Mouse (Mus musculus) ovary, postnatal 14 days (tissue): Measurements from ENCODE around the gene Inpp4b.
"Not testable (repeated sequence)": the region's sequence is repeated elsewhere in the genome, so short reads cannot be mapped to it uniquely, and the experiment has no call there.

Experiments
- DNase-seq: peaks from one replicate; pipeline ENCODE4 v3.0.0; 2022; ENCODE audit warnings: low spot score

The Inpp4b gene

DNA sequence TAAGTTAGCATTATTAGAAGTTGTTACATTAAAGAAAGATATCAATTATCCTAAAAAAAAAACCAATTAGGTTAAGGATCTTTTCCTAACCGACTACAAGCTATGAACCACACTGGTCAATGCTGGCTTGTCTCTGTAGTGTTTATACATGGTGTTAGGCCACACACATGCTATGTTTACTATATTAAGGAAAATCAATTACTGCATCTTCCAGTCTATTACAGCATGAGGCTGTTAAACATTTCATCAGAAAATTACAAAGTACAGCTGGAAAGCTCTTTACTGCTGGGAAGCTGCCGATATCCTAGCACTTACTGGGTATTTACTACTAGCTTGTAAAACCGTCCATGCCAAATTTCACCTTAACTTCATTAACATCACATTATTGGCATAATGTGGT, 653.9 kb downstream of the Inpp4b start:
- DNase-seq, result no peak

DNA sequence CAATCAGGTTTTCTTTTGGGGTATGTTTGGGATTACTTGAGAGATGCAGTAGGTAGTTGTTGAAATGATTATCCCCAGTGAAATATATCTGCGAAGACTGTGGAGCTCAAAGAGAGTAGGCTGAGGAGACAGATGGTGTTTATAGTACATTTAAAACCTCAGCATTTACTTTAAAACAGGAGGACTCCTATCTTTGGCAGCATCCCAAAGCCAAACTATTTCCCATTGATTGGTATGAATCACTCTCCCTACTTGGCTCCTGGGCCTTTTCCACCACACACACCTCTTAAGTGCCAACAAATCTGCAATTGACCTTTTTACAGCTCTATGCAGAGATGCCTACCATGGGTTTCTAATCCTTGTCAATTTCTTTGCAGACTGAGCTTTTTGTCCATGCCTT, 654.5 kb downstream of the Inpp4b start:
- no peak for DNase-seq

DNA sequence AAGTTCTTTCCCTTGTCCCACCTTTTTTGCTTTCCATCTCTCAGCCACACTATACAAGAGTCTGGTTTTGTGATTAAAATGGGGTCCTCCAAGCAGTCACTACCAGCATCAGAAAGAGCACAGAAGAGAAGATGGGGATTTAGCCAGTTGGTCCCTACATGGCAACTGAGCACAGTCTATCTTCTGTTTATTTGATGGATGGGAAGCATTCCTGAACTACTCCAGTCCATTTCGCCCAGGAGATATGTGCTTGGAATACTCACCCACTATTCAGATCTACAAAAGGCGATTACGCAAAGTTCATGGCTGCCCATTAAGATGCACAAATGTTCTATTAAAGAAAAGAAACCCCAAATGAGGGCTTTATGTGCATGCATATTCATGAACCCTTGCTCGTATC, 661.8 kb downstream of the Inpp4b start:
- no peak for DNase-seq

DNA sequence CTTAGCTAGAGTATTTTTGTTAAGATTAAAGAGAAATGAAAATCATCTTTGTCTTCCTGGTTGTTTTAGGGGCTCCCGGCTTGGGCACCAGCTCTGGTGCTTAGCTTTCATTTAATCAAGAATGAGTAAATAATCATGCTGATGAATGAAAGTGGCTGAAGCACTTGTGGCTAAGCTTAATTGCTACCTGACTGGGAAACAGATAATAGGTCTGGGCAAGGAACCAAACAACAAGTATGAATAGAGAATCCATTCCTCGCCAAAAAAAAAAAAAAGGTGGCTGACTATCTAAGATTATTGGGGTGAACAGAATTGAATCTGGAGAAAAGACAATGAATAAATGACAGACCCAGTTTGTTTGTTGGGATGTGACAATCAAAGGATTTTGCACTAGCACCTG, 663.1 kb downstream of the Inpp4b start:
- no peak for DNase-seq

DNA sequence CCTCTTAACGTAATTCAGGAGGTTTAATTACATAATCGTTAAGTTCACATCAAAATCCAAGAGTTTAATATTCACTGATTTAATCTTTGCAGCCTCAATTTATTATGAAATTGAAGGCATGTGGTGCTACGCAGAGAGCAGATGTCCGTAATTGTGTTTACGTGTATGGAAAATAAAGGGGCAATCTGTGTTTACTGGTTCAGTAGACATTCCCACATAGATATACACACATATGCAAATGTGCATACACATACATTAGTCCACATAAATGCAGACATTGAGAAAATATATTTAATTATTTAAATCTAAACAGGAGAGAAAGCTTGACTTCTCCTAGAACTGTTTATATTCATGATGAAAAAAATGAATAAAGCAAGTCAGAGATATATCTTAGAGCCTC, 675.4 kb downstream of the Inpp4b start:
- DNase-seq, result no peak

DNA sequence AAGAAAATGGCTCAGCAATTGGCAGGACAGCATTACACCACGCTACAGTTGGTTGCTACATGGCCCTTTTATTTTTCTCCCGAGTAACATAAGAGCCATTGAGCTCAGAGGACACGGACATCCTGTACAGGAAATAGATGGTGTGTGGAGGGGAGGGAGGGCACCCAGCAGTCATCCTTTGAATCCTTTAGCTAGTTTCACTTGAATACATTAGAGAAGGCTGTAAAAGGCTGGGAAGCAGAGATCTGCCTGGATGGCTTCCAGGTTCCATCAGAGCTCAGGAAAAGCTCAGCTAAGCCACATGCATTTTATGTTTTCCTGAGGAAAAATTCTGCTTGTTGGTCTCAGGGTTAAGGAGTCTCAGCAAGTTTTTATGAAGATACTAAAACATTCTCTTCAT, 685.0 kb downstream of the Inpp4b start:
- DNase-seq, result no peak

DNA sequence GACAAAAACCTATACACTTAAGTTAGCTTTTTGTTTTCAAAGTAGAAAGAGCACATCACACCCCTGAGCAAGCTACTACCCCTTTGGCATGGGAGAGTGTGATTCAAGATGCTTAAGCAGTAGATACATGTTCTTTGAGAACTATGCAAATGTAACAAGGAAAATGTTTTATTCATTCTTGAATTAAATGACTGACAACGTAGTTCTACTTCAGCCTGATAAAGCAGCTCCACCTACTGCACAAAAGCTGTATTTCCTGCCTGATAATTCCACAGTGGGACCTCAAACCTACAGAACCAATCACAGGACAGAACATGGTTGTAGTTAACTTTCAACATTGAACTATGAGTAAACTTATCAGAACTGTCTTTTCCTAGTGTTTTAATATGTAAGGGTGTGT, 686.5 kb downstream of the Inpp4b start:
- no peak for DNase-seq

DNA sequence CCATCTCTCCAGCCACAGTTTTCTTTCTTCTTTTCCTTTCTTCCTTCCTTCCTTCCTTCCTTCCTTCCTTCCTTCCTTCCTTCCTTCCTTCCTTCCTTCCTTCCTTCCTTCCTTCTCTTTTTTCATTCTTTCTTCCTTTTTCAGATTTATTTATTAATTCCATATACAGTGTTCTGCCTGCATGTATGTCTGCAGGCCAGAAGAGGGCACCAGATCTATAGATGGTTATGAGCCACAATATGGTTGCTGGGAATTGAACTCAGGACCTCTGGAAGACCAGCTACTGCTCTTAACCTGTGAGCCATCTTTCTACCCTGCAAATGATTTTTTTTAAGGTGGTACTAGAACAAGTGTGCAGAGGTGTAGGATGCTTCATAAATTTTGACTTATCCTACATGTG, 689.7 kb downstream of the Inpp4b start:
- not testable (repeated sequence) for DNase-seq

DNA sequence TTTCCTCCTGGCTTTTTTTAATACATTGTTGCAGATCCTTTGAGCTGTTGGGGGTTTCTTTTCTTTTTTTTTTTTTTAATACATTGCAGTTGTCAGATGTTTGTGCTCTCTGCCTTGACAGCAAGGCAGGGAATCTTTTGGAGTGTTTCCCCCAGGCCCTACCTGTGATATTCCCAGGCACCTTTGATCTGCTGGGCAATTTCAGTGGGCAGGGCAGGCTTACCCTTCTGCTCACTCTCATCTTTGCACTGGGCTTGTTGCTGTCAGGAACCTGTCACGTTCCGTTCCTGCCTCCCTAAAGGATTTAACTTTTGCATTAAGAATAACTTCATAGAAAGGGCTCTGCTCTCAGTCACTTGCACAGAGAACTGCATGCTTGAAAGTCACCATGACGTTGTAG, 711.7 kb downstream of the Inpp4b start:
- DNase-seq, result no peak

DNA sequence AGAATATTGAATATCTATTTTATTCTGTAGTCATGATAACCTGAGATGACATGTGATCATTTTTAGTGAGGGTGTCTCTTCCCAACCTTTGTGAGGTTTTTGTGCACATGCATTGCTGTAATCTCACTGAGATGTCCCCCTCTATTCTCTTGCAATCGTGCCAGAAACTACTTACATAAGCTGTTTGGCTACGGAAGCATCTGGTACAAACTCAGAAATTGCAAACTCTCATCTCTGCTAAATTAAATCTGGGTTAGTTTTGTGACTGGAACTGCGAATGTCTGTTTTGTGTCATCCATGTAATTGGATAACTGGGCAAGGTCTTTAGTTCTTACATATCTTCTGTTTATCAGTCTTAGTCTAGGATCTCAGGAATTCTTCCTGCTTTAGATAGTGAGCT, 725.3 kb downstream of the Inpp4b start:
- no peak for DNase-seq

DNA sequence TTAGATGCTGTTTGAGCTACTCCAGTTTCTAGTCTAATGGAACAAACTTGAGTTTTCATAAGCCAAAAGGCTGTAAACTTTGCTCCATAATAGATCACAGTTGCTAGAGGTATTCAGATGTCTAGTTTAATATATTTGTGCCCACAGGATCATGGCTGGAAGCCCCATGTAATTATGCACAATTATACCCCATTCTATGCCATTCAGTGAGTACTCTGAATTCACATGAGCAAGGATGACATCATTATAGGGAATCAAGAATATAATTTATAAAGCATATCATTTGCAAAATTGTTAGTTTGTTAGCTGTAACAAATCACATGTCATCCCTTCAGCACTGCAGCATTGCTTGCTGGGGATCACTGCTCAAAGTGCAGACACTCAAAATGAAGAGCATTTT, 736.9 kb downstream of the Inpp4b start:
- no peak for DNase-seq

DNA sequence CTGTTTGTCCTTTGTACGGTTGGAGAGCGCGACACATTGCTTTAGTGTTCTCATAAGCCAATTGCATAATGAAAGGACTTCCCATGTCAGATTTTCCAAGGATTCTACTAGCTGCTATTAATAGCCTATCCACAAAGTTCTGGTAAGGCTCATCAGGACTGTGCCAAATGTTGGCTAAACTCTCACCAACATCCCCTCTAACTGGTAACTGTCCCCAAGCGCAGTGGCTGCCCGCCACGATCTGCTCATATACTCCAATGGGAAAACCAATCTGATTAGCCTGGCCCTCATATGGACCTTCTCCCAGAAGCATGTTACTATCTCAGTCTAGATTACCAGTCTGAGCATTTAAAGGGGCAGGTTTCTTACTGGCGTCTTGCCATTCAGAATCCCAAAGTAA, 744.3 kb downstream of the Inpp4b start:
- DNase-seq, result not testable (repeated sequence)

DNA sequence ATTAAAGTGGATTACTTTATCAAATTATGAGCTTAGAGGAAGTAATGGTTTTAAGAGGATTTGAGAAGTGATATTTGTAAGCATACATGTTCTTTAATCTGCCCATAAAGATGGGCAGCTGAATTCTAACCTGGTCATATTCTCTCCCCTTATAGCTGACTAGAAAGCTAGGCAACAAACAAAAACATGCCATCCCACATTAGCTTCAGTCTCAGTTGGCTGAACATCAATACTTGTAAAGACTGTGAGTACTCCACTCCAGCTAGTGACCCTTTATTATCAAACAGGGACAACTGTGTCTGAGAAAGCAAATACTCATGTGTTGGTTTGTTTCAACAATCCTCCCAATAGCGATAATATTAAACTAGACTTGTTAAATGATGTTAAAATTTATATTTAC, 748.5 kb downstream of the Inpp4b start:
- DNase-seq, result no peak

DNA sequence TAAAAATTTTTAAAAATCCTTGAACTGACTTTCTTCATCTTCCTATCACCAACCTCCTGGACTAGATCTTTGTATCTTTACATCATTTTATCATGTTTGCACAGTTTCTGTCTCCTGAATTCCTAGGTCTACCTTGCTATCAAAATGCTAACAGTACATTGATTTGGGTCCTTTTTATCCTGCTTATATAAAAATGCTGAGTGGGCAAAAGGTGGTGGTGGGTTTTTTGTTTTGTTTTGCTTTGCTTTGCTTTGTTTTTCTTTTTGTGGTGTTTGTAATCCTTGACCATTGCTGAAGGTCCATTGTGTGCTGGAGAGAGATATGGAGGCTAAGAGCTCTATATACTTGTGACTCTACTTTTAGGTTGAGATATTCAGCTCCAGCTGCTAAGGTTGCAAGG, 750.9 kb downstream of the Inpp4b start:
- DNase-seq, result no peak

DNA sequence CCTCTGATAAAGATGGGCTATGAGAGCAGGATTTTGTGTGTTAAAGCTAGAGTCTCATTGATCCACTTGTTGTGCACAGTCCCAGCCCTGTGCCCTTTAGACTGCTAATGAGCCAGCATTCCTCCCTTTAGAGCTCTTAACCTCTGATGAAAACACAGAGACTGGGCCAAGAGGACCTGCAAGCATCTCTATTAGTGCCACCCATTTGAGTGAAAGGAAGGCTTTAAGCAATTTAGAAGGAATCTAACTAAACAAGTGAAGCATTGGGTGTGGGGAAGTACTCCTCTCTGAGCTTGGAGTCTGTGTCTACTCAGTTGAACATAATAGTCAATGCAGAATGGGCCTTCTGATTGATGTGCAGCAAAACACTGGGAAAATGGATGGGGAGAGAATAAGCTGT, 762.2 kb downstream of the Inpp4b start:
- DNase-seq, result no peak

DNA sequence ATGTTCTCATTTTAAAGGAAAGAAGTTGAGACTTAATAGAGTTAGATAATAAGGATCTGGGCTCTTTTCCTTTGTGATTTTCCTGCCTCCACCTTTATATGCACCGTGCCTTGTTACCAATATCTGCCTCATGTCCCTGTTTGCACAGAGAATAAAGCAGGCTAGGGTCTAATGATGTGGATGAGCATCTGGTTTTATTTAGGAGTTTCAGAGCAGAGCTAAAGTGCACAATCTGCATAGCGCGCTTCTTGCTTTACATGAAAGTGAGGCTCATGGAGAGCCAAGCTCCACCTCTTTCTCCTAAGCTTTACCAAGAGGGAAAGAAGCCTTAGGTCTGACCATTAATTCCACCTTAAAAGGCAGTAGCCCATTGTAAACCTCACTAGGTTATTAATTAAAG, 763.8 kb downstream of the Inpp4b start:
- no peak for DNase-seq

DNA sequence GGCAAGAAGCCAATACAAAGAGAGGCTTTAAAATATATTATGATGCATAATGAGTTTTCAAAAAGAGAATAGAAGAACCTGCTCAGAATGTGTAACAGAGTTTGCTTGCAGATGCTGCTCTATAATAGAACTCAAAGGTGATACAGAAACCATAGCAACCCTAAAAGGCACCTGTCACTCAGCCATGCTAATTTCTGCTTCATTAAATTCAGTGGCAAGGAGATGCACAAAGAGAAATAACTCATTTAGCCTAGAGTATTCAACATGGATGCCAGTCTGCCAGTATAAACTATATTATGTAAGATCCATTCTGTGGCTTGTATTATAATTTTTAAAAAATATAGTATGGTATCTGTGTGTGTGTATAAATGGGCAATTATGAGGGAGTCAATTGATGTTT, 807.9 kb downstream of the Inpp4b start:
- no peak for DNase-seq

DNA sequence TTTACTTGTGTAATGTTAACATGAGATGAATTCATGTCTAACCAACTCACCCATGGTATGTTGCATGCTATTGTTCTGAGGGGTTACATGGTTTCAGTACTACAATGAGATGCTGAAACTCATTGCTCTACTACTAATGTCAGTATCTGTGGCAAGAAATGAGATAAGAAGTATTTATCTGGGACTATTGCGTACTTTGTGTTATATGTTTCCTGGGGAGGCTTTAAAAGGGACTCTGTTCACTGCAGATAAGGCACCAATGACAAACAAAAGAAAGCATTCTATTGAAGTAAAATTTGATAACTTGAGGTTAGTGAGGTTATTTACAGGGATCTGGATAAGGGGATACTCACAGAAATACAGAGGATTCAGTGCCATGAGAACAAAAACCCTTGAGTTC, 815.6 kb downstream of the Inpp4b start:
- DNase-seq, result no peak
